Mouse (Mus musculus): ENCODE data around the gene Crmp1. TPM values are rescaled to one million over a fixed set of nuclear protein-coding genes. Genes with fewer than 3 reads are reported as not detected.

The Crmp1 gene
- total and polyA plus RNA-seq, 3 experiments = not detected

GRCm38 (mm10) chr5:37337696-37338095, 96.0 kb downstream of the Crmp1 start:
- no peaks in the 10 kb centered on the region for H3K27me3 ChIP-seq (ENCODE audit: control insufficient read depth in 1 of 2, insufficient read depth in 2 of 2, low read length in 2 of 2)
- no peaks in the 10 kb centered on the region for H3K36me3 ChIP-seq (ENCODE audit: control insufficient read depth in 1 of 2, insufficient read depth in 2 of 2, low read length in 2 of 2)
- H3K9ac ChIP-seq (ENCODE audit: control insufficient read depth, low read depth, low read length, poor library complexity, severe bottlenecking) = no peak overlapping the region
- no peaks in the 10 kb centered on the region for H3K9me3 ChIP-seq (replicated peaks; ENCODE audit: insufficient read depth, low read length)
- no peaks in the 10 kb centered on the region for H3K4me1 ChIP-seq (ENCODE audit: control insufficient read depth in 1 of 2, insufficient read depth in 2 of 2, low read length in 2 of 2)
- TF ChIP-seq HCFC1 (IDR thresholded peaks at IDR 0.05; ENCODE audit: low read depth, low read length) = no peak
- no peak for TF ChIP-seq MAFK (IDR thresholded peaks at IDR 0.05; ENCODE audit: borderline replicate concordance, low read depth, low read length)
- TF ChIP-seq USF2 (IDR thresholded peaks at IDR 0.05; ENCODE audit: borderline replicate concordance in 1 of 2, insufficient read depth in 1 of 2, low read depth in 1 of 2, low read length in 2 of 2) = no peak
- DNase-seq (ENCODE audit: low read depth, low spot score) = no peak
- no peak overlapping the region for H3K27ac ChIP-seq (ENCODE audit: control insufficient read depth, low read depth, low read length)
- no peak overlapping the region for H3K4me3 ChIP-seq (ENCODE audit: control insufficient read depth in 1 of 2, insufficient read depth in 1 of 2, low read depth in 2 of 2, low read length in 2 of 2)
- no peaks in the 10 kb centered on the region for H3K79me2 ChIP-seq (ENCODE audit: control insufficient read depth, insufficient read depth, low read length, poor library complexity)

GRCm38 (mm10) chr5:37338288-37338687, 96.5 kb downstream of the Crmp1 start, which contains the start of gene Evc2:
TSS of gene Evc2 (plus strand) at chr5:37338499.
- Histone ChIP-seq H3K27me3 (ENCODE audit: control insufficient read depth in 1 of 2, insufficient read depth in 2 of 2, low read length in 2 of 2) (no peaks in the 10 kb centered on the region), H3K9me3 (replicated peaks; ENCODE audit: insufficient read depth, low read length) (no peaks in the 10 kb centered on the region), H3K4me1 (ENCODE audit: control insufficient read depth in 1 of 2, insufficient read depth in 2 of 2, low read length in 2 of 2) (no peaks in the 10 kb centered on the region), H3K4me3 (ENCODE audit: control insufficient read depth in 1 of 2, insufficient read depth in 1 of 2, low read depth in 2 of 2, low read length in 2 of 2) (no peak within 1 kb of the TSS), H3K79me2 (ENCODE audit: control insufficient read depth, insufficient read depth, low read length, poor library complexity) (no peaks in the 10 kb centered on the region), H3K27ac (ENCODE audit: control insufficient read depth, low read depth, low read length) (no peak within 1 kb of the TSS), H3K36me3 (ENCODE audit: control insufficient read depth in 1 of 2, insufficient read depth in 2 of 2, low read length in 2 of 2) (no peaks in the 10 kb centered on the region), H3K9ac (ENCODE audit: control insufficient read depth, low read depth, low read length, poor library complexity, severe bottlenecking) (no peak within 1 kb of the TSS)
- TF ChIP-seq GABPA (IDR thresholded peaks at IDR 0.05; ENCODE audit: low read depth, low read length) = no peak
- no peak for TF ChIP-seq TBP (IDR thresholded peaks at IDR 0.05; ENCODE audit: low read depth, low read length)
- TF ChIP-seq MXI1 (IDR thresholded peaks at IDR 0.05; ENCODE audit: low read depth, low read length) = no peak
- no peak for TF ChIP-seq GATA1 (IDR thresholded peaks at IDR 0.05; ENCODE audit: low read depth, low read length)
- no peak for TF ChIP-seq CTCF (IDR thresholded peaks at IDR 0.05 in 2 of 3, conservative IDR thresholded peaks at IDR 0.05 in 1 of 3; ENCODE audit: control insufficient read depth in 1 of 3, insufficient read depth in 1 of 3, low read depth in 2 of 3, low read length in 3 of 3, poor library complexity in 1 of 3, severe bottlenecking in 1 of 3)
- TF ChIP-seq POLR2A (IDR thresholded peaks at IDR 0.05; ENCODE audit: control insufficient read depth in 1 of 2, insufficient read depth in 1 of 2, low read depth in 1 of 2, low read length in 2 of 2, poor library complexity in 1 of 2) = no peak
- TF ChIP-seq TCF12 (IDR thresholded peaks at IDR 0.05; ENCODE audit: low read depth, low read length) = no peak
- no peak for TF ChIP-seq KAT2A (conservative IDR thresholded peaks at IDR 0.05; ENCODE audit: low read depth, low read length)
- TF ChIP-seq MAZ (IDR thresholded peaks at IDR 0.05; ENCODE audit: low read depth, low read length) = no peak
- no peak for TF ChIP-seq EP300 (IDR thresholded peaks at IDR 0.05; ENCODE audit: low read depth in 1 of 2, low read length in 2 of 2)
- no peak for TF ChIP-seq ZMIZ1 (IDR thresholded peaks at IDR 0.05; ENCODE audit: low read depth, low read length)
- no peak for TF ChIP-seq MEF2A (IDR thresholded peaks at IDR 0.05; ENCODE audit: extremely low read depth, insufficient replicate concordance, low read depth, low read length, poor library complexity, severe bottlenecking)
- TF ChIP-seq TAL1 (IDR thresholded peaks at IDR 0.05; ENCODE audit: low read length) = no peak
- no peak for TF ChIP-seq ZKSCAN1 (IDR thresholded peaks at IDR 0.05; ENCODE audit: low read depth, low read length)
- TF ChIP-seq SMC3 (IDR thresholded peaks at IDR 0.05; ENCODE audit: low read depth, low read length) = no peak
- TF ChIP-seq ZNF384 (IDR thresholded peaks at IDR 0.05; ENCODE audit: low read depth, low read length) = no peak
- TF ChIP-seq CHD2 (IDR thresholded peaks at IDR 0.05; ENCODE audit: low read length) = no peak
- no peak for TF ChIP-seq HCFC1 (IDR thresholded peaks at IDR 0.05; ENCODE audit: low read depth, low read length)
- no peak for TF ChIP-seq MAX (IDR thresholded peaks at IDR 0.05; ENCODE audit: low read length)
- DNase-seq (ENCODE audit: low read depth, low spot score) = no peak

Other genes with a start within 250 kb of the Crmp1 start
- gene Gm1043, start 156.6 kb upstream of the Crmp1 start, total RNA-seq (2012; rRNA removed) = not detected in 2 replicates
- gene Gm1043, start 156.6 kb upstream of the Crmp1 start, polyA plus RNA-seq (2012; ENCODE audit: insufficient read depth in 1 of 2, insufficient read length in 2 of 2, low read depth in 1 of 2, low replicate concordance in 2 of 2, missing spikeins in 1 of 2) = not detected
- gene Evc, start 95.0 kb downstream of the Crmp1 start, total RNA-seq (2012; rRNA removed) = not detected in 2 replicates
- gene Evc, start 95.0 kb downstream of the Crmp1 start, polyA plus RNA-seq (2012; ENCODE audit: insufficient read depth in 1 of 2, insufficient read length in 2 of 2, low read depth in 1 of 2, low replicate concordance in 2 of 2, missing spikeins in 1 of 2) = not detected
- not detected in 2 replicates for gene Evc2, start 96.6 kb downstream of the Crmp1 start, total RNA-seq (2012; rRNA removed)
- not detected for gene Evc2, start 96.6 kb downstream of the Crmp1 start, polyA plus RNA-seq (2012; ENCODE audit: insufficient read depth in 1 of 2, insufficient read length in 2 of 2, low read depth in 1 of 2, low replicate concordance in 2 of 2, missing spikeins in 1 of 2)

All from MEL (cell line).